Mouse (Mus musculus): ENCODE results near the gene Olfr1453.
"Not testable (repeated sequence)": the region's sequence is repeated elsewhere in the genome, so short reads cannot be mapped to it uniquely, and the experiment has no call there.

The Olfr1453 gene

DNA sequence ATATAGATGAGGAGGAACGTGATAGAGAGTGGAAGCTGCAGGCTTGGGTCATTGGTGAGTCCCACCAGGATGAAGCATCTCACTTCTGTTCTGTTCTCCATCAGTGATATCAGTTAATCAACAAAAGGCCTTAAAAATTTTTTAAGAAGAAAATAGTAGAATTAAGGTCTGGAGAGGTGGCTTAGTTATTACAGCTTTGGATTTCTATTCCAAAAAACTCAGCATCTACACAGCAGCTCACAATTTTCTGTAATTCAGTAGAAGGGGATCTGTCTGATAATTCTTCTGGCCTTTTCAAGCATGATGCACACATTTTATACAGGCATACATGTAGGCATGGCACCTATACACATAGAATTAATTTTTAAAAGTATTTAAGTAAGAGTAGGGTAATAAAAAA is at the start of gene Olfr1453:
TSS of gene Olfr1453 (minus strand) at position 101 of the 400 bp plus-strand sequence.
- DNase-seq (ENCODE audit: low read depth, low spot score), result no peak

DNA sequence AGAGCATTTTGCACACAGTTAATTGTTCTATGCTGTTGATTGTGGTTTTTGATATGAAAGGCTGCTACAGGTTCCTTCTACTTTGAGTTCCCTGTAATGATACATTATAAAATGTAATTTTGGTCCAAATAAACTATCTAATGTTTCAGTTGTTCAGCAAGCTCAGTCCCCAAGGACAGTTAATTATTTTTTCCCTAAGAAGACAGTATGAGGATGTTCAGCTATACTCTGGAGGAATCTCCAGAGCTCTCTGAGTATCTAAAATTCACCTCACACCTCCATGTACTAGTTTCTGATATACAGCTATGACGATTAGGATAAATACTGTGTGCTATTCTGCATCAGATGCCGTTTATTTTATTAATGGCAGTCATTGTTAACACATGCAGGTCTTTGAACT is 32.2 kb upstream of the Olfr1453 start, which contains the start of gene Olfr1454:
TSS of gene Olfr1454 (plus strand) at position 301 of the 400 bp plus-strand sequence.
- DNase-seq (ENCODE audit: low read depth, low spot score), result no peak

DNA sequence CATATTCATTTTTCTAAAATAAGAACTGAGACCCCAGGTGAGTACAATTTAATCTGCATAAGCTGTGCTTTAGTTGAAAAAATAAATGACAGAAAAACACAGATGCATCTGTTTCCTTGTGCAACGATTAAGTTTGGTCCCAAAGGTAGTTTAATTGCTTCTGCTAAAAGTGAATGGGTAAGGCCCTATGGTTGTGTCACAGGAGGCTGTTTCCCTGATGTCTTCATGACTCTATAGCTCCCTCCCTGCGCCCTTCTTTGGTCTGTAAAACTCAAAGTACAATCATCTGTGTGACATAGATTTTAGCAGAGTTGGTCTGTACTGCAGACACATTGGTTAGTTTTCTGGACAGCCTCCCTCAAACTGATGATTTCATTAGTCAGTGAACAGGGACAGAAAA is 33.4 kb downstream of the Olfr1453 start, which contains the start of gene Olfr1451:
TSS of gene Olfr1451 (plus strand) at position 301 of the 400 bp plus-strand sequence.
- no peak for DNase-seq (ENCODE audit: low read depth, low spot score)

DNA sequence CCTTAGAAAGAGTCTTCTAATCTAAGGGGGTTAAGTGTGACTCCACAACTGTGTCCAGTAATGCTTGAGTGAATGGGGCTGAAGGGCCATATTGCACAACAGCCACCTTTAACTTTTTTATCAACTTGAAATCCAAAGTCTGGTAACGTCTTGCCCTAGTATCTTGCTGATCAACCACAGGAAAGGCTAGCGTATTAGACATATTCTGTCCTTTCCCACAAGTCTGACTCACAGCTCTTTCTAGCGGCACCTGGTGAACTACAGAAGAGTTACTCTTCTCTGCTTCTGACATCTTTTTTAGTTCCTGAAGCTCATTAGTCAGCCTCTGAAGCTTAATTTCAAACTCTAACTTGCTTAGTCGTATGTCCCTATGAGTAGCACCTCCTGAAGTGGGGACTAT is 35.8 kb downstream of the Olfr1453 start:
- DNase-seq (ENCODE audit: low read depth, low spot score), result not testable (repeated sequence)

Measured in CD4-positive, CD25-positive, alpha-beta regulatory T cell, adult 2 months (primary cell).